Mouse (Mus musculus): ENCODE results near the gene Zfp771. TPM values are rescaled to one million over a fixed set of nuclear protein-coding genes. Genes with fewer than 3 reads are reported as not detected.
A peak's percentile ranks its signal among the peaks of the same experiment; 100 is the strongest.

Gene Zfp771
- polyA plus RNA-seq, 1 experiment = 13.1 TPM

DNA sequence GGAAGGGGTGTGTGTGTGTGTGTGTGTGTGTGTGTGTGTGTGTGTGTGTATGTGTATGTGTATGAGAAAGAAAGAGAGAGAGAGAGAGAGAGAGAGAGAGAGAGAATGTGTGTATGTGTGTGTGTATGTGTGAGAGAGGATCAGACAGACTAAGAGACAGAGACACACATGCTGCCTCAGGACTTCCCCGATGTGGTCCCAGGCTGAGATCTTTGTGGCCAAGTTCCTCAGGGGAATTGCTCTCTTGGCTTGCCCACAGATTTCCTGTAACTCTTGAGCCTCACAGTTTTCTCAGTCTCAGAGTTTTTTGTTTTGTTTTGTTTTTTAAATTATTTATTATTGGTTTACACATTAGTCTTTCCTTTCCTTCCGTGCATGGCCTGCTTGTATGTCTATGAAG, 45.2 kb downstream of the Zfp771 start:
- TF ChIP-seq CTCF (IDR thresholded peaks at IDR 0.05; ENCODE audit: control insufficient read depth, insufficient read depth, low read length) = no peak
- no peak for TF ChIP-seq POLR2A (IDR thresholded peaks at IDR 0.05; ENCODE audit: borderline replicate concordance, control insufficient read depth, low read depth, low read length)
- 14% methylated on average over 2 of the region's 2 CpGs for WGBS
- H3K4me3 ChIP-seq (replicated peaks; ENCODE audit: control insufficient read depth, low read depth, low read length) = no peak overlapping the region
- no peak overlapping the region for H3K27ac ChIP-seq (ENCODE audit: control insufficient read depth, insufficient read depth, low read depth, low read length, poor library complexity)
- H3K4me1 ChIP-seq (ENCODE audit: control insufficient read depth, insufficient read depth, low read length) = peaks cover 10% of the 10 kb centered on the region

DNA sequence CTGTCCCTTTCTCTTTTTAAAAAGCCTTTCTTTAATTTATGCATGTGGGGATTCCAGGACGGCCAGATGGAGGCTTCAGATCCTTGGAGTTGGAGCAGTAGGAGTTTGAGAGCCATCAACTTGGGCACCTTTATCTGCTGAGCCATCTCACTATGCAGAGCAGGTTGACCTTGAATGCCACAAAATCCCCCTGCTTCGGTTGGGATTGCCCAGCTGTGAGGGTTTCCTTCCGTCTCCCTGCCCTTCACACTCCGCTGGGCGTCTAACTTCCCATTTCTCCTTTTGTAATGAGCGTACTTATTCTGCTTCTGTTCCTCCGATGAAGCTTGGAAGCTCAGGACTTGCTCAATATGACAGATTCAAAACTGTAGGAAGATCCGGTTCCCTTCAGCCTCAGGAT, 46.1 kb downstream of the Zfp771 start:
- no peak for TF ChIP-seq CTCF (IDR thresholded peaks at IDR 0.05; ENCODE audit: control insufficient read depth, insufficient read depth, low read length)
- no peak for TF ChIP-seq POLR2A (IDR thresholded peaks at IDR 0.05; ENCODE audit: borderline replicate concordance, control insufficient read depth, low read depth, low read length)
- Histone ChIP-seq H3K4me3 (replicated peaks; ENCODE audit: control insufficient read depth, low read depth, low read length) (no peak overlapping the region), H3K27ac (ENCODE audit: control insufficient read depth, insufficient read depth, low read depth, low read length, poor library complexity) (peak overlapping the region; percentile 12; the same call in 1 of the 2 replicates), H3K4me1 (ENCODE audit: control insufficient read depth, insufficient read depth, low read length) (peaks cover 8% of the 10 kb centered on the region)
- 6% methylated on average over 8 of the region's 8 CpGs for WGBS

DNA sequence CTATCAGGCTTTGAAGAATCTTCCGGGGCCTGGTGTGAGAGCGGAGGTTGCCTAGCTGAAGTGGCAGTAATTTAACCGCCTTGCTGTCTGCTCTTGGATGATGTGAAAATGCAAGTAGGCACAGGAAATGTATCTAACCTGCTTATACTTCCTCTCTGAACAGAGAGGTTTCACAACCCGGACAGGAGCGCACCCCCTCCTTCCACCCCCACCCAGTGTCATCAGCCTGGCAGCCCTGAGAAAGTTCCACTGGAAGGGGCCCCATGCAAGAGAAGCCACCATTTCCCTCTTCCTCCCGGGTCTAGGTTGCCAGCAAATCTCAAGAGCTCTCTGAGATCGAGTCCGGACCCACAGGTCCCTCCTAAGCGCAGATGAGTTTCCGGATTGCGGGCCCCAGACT, 52.0 kb downstream of the Zfp771 start, which contains the start of gene Itgal:
TSS of gene Itgal (plus strand) at position 163 of the 400 bp plus-strand sequence.
- H3K4me3 ChIP-seq (replicated peaks; ENCODE audit: control insufficient read depth, low read depth, low read length) = peak within 1 kb of the TSS; percentile 75
- TF ChIP-seq POLR2A (IDR thresholded peaks at IDR 0.05; ENCODE audit: borderline replicate concordance, control insufficient read depth, low read depth, low read length) (peak; percentile 48; the same call in 1 of the 2 replicates), CTCF (IDR thresholded peaks at IDR 0.05; ENCODE audit: control insufficient read depth, insufficient read depth, low read length) (no peak)
- WGBS = 1% methylated on average over 11 of the region's 11 CpGs
- H3K27ac ChIP-seq (ENCODE audit: control insufficient read depth, insufficient read depth, low read depth, low read length, poor library complexity) = peak within 1 kb of the TSS; percentile 92
- no peaks in the 10 kb centered on the region; the same call in 1 of the 2 replicates for H3K4me1 ChIP-seq (ENCODE audit: control insufficient read depth, insufficient read depth, low read length)

GRCm38 (mm10) chr7:127296786-127297555, 52.9 kb downstream of the Zfp771 start:
- peak overlapping the region; percentile 75 for H3K4me3 ChIP-seq (replicated peaks; ENCODE audit: control insufficient read depth, low read depth, low read length)
- peak overlapping the region; percentile 92 for H3K27ac ChIP-seq (ENCODE audit: control insufficient read depth, insufficient read depth, low read depth, low read length, poor library complexity)
- 51% methylated on average over 5 of the region's 5 CpGs for WGBS
- no peaks in the 10 kb centered on the region; the same call in 1 of the 2 replicates for H3K4me1 ChIP-seq (ENCODE audit: control insufficient read depth, insufficient read depth, low read length)
- no peak for TF ChIP-seq POLR2A (IDR thresholded peaks at IDR 0.05; ENCODE audit: borderline replicate concordance, control insufficient read depth, low read depth, low read length)
- no peak for TF ChIP-seq CTCF (IDR thresholded peaks at IDR 0.05; ENCODE audit: control insufficient read depth, insufficient read depth, low read length)

DNA sequence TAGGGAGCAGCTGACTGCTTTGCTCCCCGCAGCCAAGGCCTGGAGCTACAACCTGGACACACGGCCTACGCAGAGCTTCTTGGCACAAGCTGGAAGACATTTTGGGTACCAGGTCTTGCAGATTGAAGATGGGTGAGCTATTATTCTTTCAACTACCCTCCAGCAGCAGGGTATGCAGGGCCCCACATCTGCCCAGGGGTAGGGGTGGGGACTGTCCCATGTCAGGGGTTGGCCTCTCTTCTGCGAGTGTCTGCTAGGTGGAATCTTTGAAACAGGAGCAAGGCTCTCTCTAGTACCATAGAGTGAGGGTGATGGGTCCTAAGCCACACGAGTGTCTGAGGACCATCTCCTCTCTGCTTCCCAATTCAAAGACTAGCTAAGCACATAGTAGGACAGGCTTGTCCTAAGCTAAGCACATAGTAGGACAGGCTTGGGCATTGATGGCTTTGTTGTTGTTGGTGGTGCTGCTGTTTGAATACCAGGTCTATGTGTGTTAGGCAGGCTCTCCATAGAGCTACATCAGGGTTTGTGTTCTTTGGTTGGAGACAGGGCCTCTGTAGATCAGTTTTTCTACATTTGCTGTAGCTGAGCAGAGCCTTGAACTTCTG, 53.6 kb downstream of the Zfp771 start:
- Histone ChIP-seq H3K4me3 (replicated peaks; ENCODE audit: control insufficient read depth, low read depth, low read length) (no peak overlapping the region), H3K27ac (ENCODE audit: control insufficient read depth, insufficient read depth, low read depth, low read length, poor library complexity) (no peak overlapping the region), H3K4me1 (ENCODE audit: control insufficient read depth, insufficient read depth, low read length) (no peaks in the 10 kb centered on the region; the same call in 1 of the 2 replicates)
- no peak for TF ChIP-seq POLR2A (IDR thresholded peaks at IDR 0.05; ENCODE audit: borderline replicate concordance, control insufficient read depth, low read depth, low read length)
- no peak for TF ChIP-seq CTCF (IDR thresholded peaks at IDR 0.05; ENCODE audit: control insufficient read depth, insufficient read depth, low read length)
- 83% methylated on average over 5 of the region's 5 CpGs for WGBS

Other genes with a start within 250 kb of the Zfp771 start
- 6.3 and 15.1 TPM in 2 replicates for gene Mvp, start 229.7 kb upstream of the Zfp771 start, polyA plus RNA-seq (2011; ENCODE audit: insufficient read depth, insufficient read length, low replicate concordance, missing spikeins)
- gene Pagr1b, start 227.8 kb upstream of the Zfp771 start, polyA plus RNA-seq (2011; ENCODE audit: insufficient read depth, insufficient read length, low replicate concordance, missing spikeins) = not detected in 2 replicates
- gene Pagr1a, start 226.9 kb upstream of the Zfp771 start, polyA plus RNA-seq (2011; ENCODE audit: insufficient read depth, insufficient read length, low replicate concordance, missing spikeins) = 20.4 TPM in 1 of 2 replicates, not detected in the other
- gene Gm42742, start 223.2 kb upstream of the Zfp771 start, polyA plus RNA-seq (2011; ENCODE audit: insufficient read depth, insufficient read length, low replicate concordance, missing spikeins) = 11.2 and 52.5 TPM in 2 replicates
- 5.3 TPM in 1 of 2 replicates, not detected in the other for gene Prrt2, start 223.1 kb upstream of the Zfp771 start, polyA plus RNA-seq (2011; ENCODE audit: insufficient read depth, insufficient read length, low replicate concordance, missing spikeins)
- gene Maz, start 217.2 kb upstream of the Zfp771 start, polyA plus RNA-seq (2011; ENCODE audit: insufficient read depth, insufficient read length, low replicate concordance, missing spikeins) = 153 and 314 TPM in 2 replicates
- 114 and 164 TPM in 2 replicates for gene Kif22, start 201.8 kb upstream of the Zfp771 start, polyA plus RNA-seq (2011; ENCODE audit: insufficient read depth, insufficient read length, low replicate concordance, missing spikeins)
- gene Zg16, start 156.9 kb upstream of the Zfp771 start, polyA plus RNA-seq (2011; ENCODE audit: insufficient read depth, insufficient read length, low replicate concordance, missing spikeins) = 3.1 TPM in 1 of 2 replicates, not detected in the other
- gene AI467606, start 152.9 kb upstream of the Zfp771 start, polyA plus RNA-seq (2011; ENCODE audit: insufficient read depth, insufficient read length, low replicate concordance, missing spikeins) = 13.6 and 36.8 TPM in 2 replicates
- 1.4 and 10.6 TPM in 2 replicates for gene Qprt, start 122.0 kb upstream of the Zfp771 start, polyA plus RNA-seq (2011; ENCODE audit: insufficient read depth, insufficient read length, low replicate concordance, missing spikeins)
- gene Spn, start 106.5 kb upstream of the Zfp771 start, polyA plus RNA-seq (2011; ENCODE audit: insufficient read depth, insufficient read length, low replicate concordance, missing spikeins) = 29.7 and 49.2 TPM in 2 replicates
- gene Cd2bp2, start 48.2 kb upstream of the Zfp771 start, polyA plus RNA-seq (2011; ENCODE audit: insufficient read depth, insufficient read length, low replicate concordance, missing spikeins) = 46.6 and 64.1 TPM in 2 replicates
- gene Tbc1d10b, start 35.8 kb upstream of the Zfp771 start, polyA plus RNA-seq (2011; ENCODE audit: insufficient read depth, insufficient read length, low replicate concordance, missing spikeins) = 53.6 and 84.9 TPM in 2 replicates
- gene Mylpf, start 35.4 kb upstream of the Zfp771 start, polyA plus RNA-seq (2011; ENCODE audit: insufficient read depth, insufficient read length, low replicate concordance, missing spikeins) = 32.2 and 126 TPM in 2 replicates
- 2.6 and 6.6 TPM in 2 replicates for gene Zfp553, start 11.2 kb upstream of the Zfp771 start, polyA plus RNA-seq (2011; ENCODE audit: insufficient read depth, insufficient read length, low replicate concordance, missing spikeins)
- gene Sept1, start 11.1 kb upstream of the Zfp771 start, polyA plus RNA-seq (2011; ENCODE audit: insufficient read depth, insufficient read length, low replicate concordance, missing spikeins) = 76.8 and 153 TPM in 2 replicates
- 23.2 and 50.6 TPM in 2 replicates for gene Dctpp1, start 16.4 kb downstream of the Zfp771 start, polyA plus RNA-seq (2011; ENCODE audit: insufficient read depth, insufficient read length, low replicate concordance, missing spikeins)
- gene Sephs2, start 29.8 kb downstream of the Zfp771 start, polyA plus RNA-seq (2011; ENCODE audit: insufficient read depth, insufficient read length, low replicate concordance, missing spikeins) = 28.4 and 64.7 TPM in 2 replicates
- 11.9 and 51.9 TPM in 2 replicates for gene Itgal, start 52.0 kb downstream of the Zfp771 start, polyA plus RNA-seq (2011; ENCODE audit: insufficient read depth, insufficient read length, low replicate concordance, missing spikeins)
- gene Zfp768, start 101.3 kb downstream of the Zfp771 start, polyA plus RNA-seq (2011; ENCODE audit: insufficient read depth, insufficient read length, low replicate concordance, missing spikeins) = 2.9 and 5.1 TPM in 2 replicates
- gene Zfp747, start 131.8 kb downstream of the Zfp771 start, polyA plus RNA-seq (2011; ENCODE audit: insufficient read depth, insufficient read length, low replicate concordance, missing spikeins) = 2.8 and 3.9 TPM in 2 replicates
- 1.2 and 2.4 TPM in 2 replicates for gene 9130019O22Rik, start 142.9 kb downstream of the Zfp771 start, polyA plus RNA-seq (2011; ENCODE audit: insufficient read depth, insufficient read length, low replicate concordance, missing spikeins)
- gene E430018J23Rik, start 149.4 kb downstream of the Zfp771 start, polyA plus RNA-seq (2011; ENCODE audit: insufficient read depth, insufficient read length, low replicate concordance, missing spikeins) = 0.65 and 1.9 TPM in 2 replicates
- gene Zfp764, start 162.5 kb downstream of the Zfp771 start, polyA plus RNA-seq (2011; ENCODE audit: insufficient read depth, insufficient read length, low replicate concordance, missing spikeins) = 2.1 and 2.5 TPM in 2 replicates
- 20.9 and 21.4 TPM in 2 replicates for gene Zfp688, start 177.8 kb downstream of the Zfp771 start, polyA plus RNA-seq (2011; ENCODE audit: insufficient read depth, insufficient read length, low replicate concordance, missing spikeins)
- gene Zfp689, start 204.9 kb downstream of the Zfp771 start, polyA plus RNA-seq (2011; ENCODE audit: insufficient read depth, insufficient read length, low replicate concordance, missing spikeins) = 2.0 and 3.1 TPM in 2 replicates
- gene Prr14, start 215.3 kb downstream of the Zfp771 start, polyA plus RNA-seq (2011; ENCODE audit: insufficient read depth, insufficient read length, low replicate concordance, missing spikeins) = 70.4 and 119 TPM in 2 replicates
- gene Fbrs, start 234.9 kb downstream of the Zfp771 start, polyA plus RNA-seq (2011; ENCODE audit: insufficient read depth, insufficient read length, low replicate concordance, missing spikeins) = 44.9 and 98.7 TPM in 2 replicates